Mouse (Mus musculus) lung, postnatal 25 days (tissue): ENCODE measurements around the gene Arhgef39.
"Not testable (repeated sequence)": the region's sequence is repeated elsewhere in the genome, so short reads cannot be mapped to it uniquely, and the experiment has no call there.

Experiments used
- DNase-seq: peaks from one replicate; pipeline ENCODE4 v3.0.0; 2022; ENCODE audit warnings: low spot score

The Arhgef39 gene

DNA sequence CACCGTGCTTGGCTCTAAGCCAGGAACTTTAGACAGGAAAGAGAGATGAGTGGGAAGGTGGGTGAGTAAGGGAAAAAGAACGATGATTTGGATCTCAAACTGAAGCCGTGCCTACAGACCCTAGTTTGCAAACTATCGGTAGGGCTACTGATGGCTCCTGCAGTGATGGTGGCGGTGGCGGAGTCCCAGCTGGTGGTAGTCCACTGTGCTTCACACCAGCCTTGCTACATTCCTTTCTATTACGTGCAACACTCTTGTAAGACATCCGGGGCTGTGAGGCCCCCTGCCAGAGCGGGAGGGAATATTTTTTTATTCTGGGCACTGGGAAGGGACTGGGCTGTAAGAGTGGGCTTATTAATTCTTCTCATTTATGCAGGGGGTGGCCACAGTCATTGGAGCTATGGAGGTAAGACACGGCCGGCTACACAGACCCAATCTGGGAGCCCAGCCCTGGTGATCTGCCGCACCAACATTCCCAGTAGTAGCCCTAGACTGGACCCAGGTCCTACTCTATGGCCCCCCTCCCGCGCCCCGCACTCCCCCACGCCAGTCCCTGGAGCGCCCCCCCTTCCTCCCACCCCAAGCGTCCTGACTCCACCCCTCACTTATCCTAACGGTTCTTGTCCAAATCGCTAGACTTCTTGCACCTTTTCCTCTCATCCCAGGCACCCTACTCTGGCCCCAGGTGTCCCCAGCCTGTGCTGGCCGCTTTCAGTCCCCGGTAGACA lies 8.6 kb upstream of the Arhgef39 start:
- DNase-seq: peak; percentile 26

DNA sequence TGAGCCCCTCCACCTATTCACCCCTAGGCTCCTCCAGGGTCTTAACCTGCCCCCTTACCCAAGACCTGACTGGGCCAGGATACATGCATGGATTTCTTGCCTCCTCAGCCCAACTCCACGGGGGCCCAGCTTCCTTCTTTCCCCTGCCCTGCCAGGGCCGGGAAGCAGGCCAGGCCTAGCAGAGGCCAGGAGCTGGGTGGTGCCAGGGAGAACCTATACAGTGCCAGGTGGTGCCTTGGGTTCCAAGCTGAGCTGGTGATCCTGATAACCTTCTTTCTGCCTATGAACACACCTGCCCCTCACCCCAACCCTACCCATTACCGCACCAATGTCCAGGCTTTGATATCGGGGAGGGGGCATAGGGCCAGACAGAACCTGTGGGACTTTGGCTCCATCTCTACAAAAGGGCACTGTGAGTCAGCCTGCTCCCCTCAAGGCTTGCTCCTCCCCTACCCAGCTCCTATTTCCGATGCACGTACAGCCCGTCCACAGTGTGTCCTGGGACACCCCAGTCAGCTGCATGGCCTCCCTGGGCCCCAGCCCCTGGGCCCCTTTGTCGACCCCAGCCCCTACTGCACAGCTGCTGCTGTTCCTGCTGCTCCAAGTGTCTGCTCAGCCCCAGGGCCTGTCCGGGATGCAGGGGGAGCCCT lies 7.2 kb upstream of the Arhgef39 start, which contains the start of gene Car9:
Gene Car9 (plus strand): TSS at position 431 of the 650 bp plus-strand sequence.
- DNase-seq: no peak

GRCm38 (mm10) chr4:43506074-43506473 lies 6.6 kb upstream of the Arhgef39 start:
- no peak for DNase-seq

- DNase-seq: no peak
Observed at GRCm38 (mm10) chr4:43504269-43504668, 4.8 kb upstream of the Arhgef39 start.

GRCm38 (mm10) chr4:43503506-43503905 lies 4.0 kb upstream of the Arhgef39 start:
- DNase-seq: no peak

GRCm38 (mm10) chr4:43503041-43503440 lies 3.5 kb upstream of the Arhgef39 start:
- DNase-seq: no peak

GRCm38 (mm10) chr4:43498983-43499382 lies 512 bp downstream of the Arhgef39 start:
- no peak for DNase-seq

DNA sequence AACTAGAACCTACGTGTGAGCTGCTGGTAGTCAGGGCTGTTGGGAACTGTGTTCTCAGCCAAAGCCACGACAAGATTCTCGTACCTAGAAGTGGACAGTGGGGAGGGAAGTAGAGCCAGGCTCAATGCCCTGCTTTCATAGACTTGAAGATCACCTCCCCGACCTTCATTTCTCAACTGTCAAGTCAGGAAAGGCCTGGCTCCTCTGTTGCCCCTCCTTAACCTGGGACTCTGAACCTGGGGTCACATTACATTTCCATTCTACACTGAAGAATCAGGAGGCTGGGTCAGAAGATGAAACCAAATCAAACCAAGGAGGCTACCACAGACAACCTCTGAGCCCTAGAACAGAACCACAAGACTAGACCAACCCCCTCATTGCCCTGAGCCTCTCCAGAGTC lies 1.5 kb downstream of the Arhgef39 start:
- no peak for DNase-seq

GRCm38 (mm10) chr4:43497405-43497804 lies 2.1 kb downstream of the Arhgef39 start:
- no peak for DNase-seq

- no peak for DNase-seq
Observed at GRCm38 (mm10) chr4:43496587-43496986, 2.9 kb downstream of the Arhgef39 start.

GRCm38 (mm10) chr4:43493846-43494240 lies 5.7 kb downstream of the Arhgef39 start:
- DNase-seq: no peak

GRCm38 (mm10) chr4:43493186-43493845 lies 6.2 kb downstream of the Arhgef39 start:
- DNase-seq: peak; percentile 94

- peak; percentile 95 for DNase-seq
Observed at GRCm38 (mm10) chr4:43492821-43493185, 6.7 kb downstream of the Arhgef39 start, which contains the start of gene Ccdc107. Ccdc107 (plus strand) TSS chr4:43492900.

DNA sequence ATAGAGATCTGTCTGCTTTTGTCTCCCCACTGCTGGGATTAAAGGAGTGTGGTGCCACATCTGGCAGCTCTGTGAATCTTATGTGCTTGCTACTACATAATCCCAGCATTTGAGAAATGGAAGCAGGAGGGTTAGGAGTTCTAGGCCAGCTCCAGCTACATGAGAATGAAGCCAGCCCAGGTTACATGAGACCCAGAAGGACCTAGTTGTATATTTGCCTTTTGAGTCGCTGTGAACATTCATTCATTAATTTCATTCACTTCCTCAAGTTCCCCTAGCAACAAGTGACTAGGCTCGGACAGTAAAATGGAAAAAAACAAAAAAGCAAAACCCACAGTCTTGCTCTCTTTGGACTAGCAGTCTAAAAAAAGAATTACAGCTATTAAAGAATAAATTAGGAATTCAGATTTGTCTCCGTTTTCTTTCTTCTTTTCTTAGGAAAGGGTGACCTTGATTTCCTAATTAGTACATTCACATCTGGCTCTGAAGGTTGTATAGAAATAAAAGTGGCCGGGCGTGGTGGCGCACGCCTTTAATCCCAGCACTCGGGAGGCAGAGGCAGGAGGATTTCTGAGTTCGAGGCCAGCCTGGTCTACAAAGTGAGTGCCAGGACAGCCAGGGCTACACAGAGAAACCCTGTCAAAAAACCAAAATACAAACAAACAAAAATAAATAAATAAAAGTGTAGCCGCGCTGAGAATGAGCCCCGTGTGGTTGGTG lies 7.2 kb downstream of the Arhgef39 start:
- no peak for DNase-seq

DNA sequence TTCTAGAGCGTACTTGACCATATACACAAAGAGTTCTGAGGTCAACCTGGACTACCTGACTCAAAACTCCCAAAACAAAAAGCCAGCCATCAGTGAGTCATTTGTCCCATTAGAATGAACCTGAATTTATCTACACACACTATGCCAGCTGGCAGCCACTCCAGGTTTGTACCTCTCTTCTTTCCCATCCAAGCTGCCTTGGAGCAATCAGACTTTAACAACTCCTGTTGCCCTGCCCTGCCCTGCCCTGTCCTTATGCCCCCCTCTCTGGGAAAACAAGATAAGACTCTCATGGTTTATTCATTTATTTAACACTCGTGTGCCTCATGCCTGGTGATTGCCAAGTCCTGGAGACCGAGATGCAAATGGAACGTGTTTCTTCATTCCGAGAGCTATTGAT lies 8.7 kb downstream of the Arhgef39 start:
- DNase-seq: peak; percentile 79

GRCm38 (mm10) chr4:43489611-43490010 lies 9.9 kb downstream of the Arhgef39 start:
- no peak for DNase-seq

DNA sequence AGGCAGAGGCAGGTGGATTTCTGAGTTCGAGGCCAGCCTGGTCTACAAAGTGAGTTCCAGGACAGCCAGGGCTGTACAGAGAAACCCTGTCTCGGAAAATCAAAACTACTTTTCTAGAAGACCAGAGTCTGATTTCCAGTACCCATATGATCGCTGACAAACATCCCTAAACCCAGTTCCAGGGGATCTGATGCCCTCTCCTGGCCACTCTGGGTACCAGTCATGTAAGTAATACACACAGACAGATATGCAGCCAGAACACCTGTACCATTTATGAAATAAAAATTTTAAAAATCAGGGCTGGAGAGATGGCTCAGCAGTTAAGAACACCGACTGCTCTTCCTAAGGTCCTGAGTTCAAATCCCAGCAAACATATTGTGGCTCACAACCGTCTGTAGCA lies 13.8 kb downstream of the Arhgef39 start:
- DNase-seq: not testable (repeated sequence)

DNA sequence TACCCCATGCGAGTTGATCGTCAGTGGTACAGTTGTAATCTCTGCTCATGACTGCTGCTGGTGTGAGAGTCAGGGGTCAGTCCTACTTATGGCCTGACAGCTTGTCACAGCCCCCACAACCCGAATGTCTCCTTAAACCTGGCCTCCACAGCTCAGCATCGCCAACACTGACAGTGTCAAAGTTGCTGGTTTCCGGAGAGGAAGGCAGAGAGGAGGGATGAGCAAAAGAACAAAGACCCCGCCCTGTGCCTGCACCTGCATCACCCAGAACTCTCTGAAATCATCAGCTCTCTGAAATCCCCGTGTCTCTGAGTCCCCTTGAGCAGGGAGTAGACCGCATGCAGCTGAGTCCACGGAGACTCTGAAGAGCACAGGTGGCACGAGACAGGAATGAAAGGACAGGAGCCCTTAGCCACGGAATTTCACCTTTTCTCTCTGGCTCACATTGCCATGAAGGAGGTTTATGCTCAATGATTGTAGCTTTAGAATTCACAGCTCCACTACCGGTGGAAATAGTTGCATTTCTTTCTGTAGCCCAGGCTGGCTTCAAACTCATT lies 15.9 kb downstream of the Arhgef39 start, which contains the start of gene Sit1:
Gene Sit1 (minus strand): TSS at position 200 of the 557 bp plus-strand sequence.
- DNase-seq: no peak

- DNase-seq: no peak
Observed at GRCm38 (mm10) chr4:43482591-43482990, 16.9 kb downstream of the Arhgef39 start.

GRCm38 (mm10) chr4:43481894-43482456 lies 17.5 kb downstream of the Arhgef39 start:
- no peak for DNase-seq

- DNase-seq: no peak
Observed at GRCm38 (mm10) chr4:43480985-43481384, 18.5 kb downstream of the Arhgef39 start.
